22 mouse cellular contexts compared by ENCODE assay signal in the genomic region with DNA sequence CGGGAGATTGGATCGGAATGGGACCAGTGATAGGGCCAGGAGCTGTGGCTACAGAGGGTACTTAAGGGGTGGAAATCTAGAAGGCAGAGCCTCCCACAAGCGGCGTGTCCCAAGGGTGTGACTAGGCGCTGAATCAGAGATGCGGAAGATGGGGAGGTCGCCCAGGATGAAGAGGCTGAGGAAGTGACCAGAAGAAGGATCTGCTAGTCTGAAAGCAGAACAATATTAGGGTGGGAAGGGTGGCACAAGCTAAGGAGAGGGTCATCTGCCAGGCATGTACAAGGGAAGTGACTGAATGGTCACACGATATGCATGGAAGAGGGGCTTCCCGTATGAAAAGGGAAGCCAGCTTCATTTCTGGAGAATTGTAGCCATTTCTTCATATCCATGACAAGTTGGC.
DNase-seq lines count a peak whose midpoint lies in the region; ATAC-seq and TF ChIP-seq lines count a peak whose summit lies in the region.
"Had no signal": no experiment of that assay in that cellular context is flagged by ENCODE, and none has a peak within 500 bp of the region (broad histone marks: within the 10 kb centered on the region; RNA-seq: fewer than 3 reads in every experiment).

No protein-coding gene starts in this region.

- H3K36me3 ChIP-seq in lung, postnatal 0 days (ENCODE audit: insufficient read depth, low read length): no peaks in the 10 kb centered on the region
- no peaks in the 10 kb centered on the region for H3K36me3 ChIP-seq in macrophage (ENCODE audit: inconsistent target)
- H3K36me3 ChIP-seq: limb, embryonic 10.5 days; limb, embryonic 15.5 days; liver, embryonic 13.5 days; midbrain, embryonic 10.5 days had no signal

- H3K27ac ChIP-seq in gastrocnemius, adult 2 months: peak overlapping the region; percentile 91
- no peak overlapping the region for H3K27ac ChIP-seq in lung, postnatal 0 days (ENCODE audit: low read length)
- peak overlapping the region; percentile 46 for H3K27ac ChIP-seq in macrophage
- H3K27ac ChIP-seq: kidney, postnatal 0 days; limb, embryonic 10.5 days; limb, embryonic 15.5 days; liver, embryonic 13.5 days; midbrain, embryonic 10.5 days had no signal

- no peak for TF ChIP-seq CTCF in gastrocnemius, adult 2 months (IDR thresholded peaks at IDR 0.05)
- no peak for TF ChIP-seq CTCF in lung, postnatal 0 days (IDR thresholded peaks at IDR 0.05)

- no peaks in the 10 kb centered on the region for H3K79me2 ChIP-seq in macrophage (ENCODE audit: inconsistent target)

- no peak for TF ChIP-seq EP300 in lung, postnatal 0 days (IDR thresholded peaks at IDR 0.05)

- H3K9me3 ChIP-seq in lung, postnatal 0 days (ENCODE audit: low read length): no peaks in the 10 kb centered on the region
- H3K9me3 ChIP-seq: limb, embryonic 10.5 days; limb, embryonic 15.5 days; liver, embryonic 13.5 days; midbrain, embryonic 10.5 days had no signal

- no peak overlapping the region for H3K9ac ChIP-seq in lung, postnatal 0 days (replicated peaks; ENCODE audit: low read depth)
- H3K9ac ChIP-seq: forebrain, postnatal 0 days; limb, embryonic 15.5 days; liver, embryonic 13.5 days had no signal

- no peaks in the 10 kb centered on the region; the same call in 1 of the 2 replicates for H3K4me1 ChIP-seq in lung, postnatal 0 days (ENCODE audit: insufficient read depth, low read depth, low read length)
- H3K4me1 ChIP-seq: limb, embryonic 15.5 days had no signal

- H3K27me3 ChIP-seq in lung, postnatal 0 days (replicated peaks; ENCODE audit: insufficient read depth, low read length): no peaks in the 10 kb centered on the region
- H3K27me3 ChIP-seq: limb, embryonic 15.5 days; liver, embryonic 13.5 days had no signal

- peak; percentile 51 for DNase-seq in gastrocnemius, adult 2 months
- no peak for DNase-seq in gastrocnemius, postnatal 10 days
- peak; percentile 27 for DNase-seq in lung, postnatal 0 days (ENCODE audit: low spot score)
- DNase-seq in lung, postnatal 14 days: no peak
- DNase-seq in testis, postnatal 10 days (ENCODE audit: low spot score): no peak
- no peak for DNase-seq in layer of hippocampus, postnatal 36 days
- DNase-seq: adrenal gland, postnatal 25 days; cerebellum, adult 18-20 months; cerebellum, postnatal 10 days; forebrain, postnatal 0 days; kidney, adult 8-10 months; kidney, postnatal 4 days; liver, embryonic 13.5 days; thymus, postnatal 4 days had no signal

- intact Hi-C loops in gastrocnemius, adult 2 months (cut with DNase I): loop anchor here (5.0 kb wide), 2 partner anchors 179 to 244 kb away; no protein-coding TSS in a partner anchor

- 0 out of 2 replicates have a peak, but pooled peaks have one; percentile 11 for ATAC-seq in lung, postnatal 0 days
- ATAC-seq: forebrain, postnatal 0 days; intestine, embryonic 16.5 days; midbrain, embryonic 16.5 days had no signal

- H3K4me2 ChIP-seq in lung, postnatal 0 days (replicated peaks; ENCODE audit: low read depth, low read length): no peak overlapping the region
- H3K4me2 ChIP-seq: limb, embryonic 15.5 days; liver, embryonic 13.5 days had no signal

- WGBS in lung, postnatal 0 days: 81% methylated on average over 9 of the region's 9 CpGs
- WGBS in macrophage (ENCODE audit: missing documents): 51% methylated on average over 9 of the region's 9 CpGs

- H3K4me3 ChIP-seq in gastrocnemius, adult 2 months: no peak overlapping the region; the same call in 1 of the 2 replicates
- H3K4me3 ChIP-seq in lung, postnatal 0 days (ENCODE audit: low read depth, low read length): no peak overlapping the region
- no peak overlapping the region for H3K4me3 ChIP-seq in macrophage (ENCODE audit: inconsistent target)
- H3K4me3 ChIP-seq: erythroblast, embryonic 14.5 days; limb, embryonic 10.5 days; limb, embryonic 15.5 days; liver, embryonic 13.5 days; midbrain, embryonic 10.5 days had no signal

Comparison
In these comparisons a context has a peak if more than half of its experiments do, and no peak if none do; other contexts are left out.
1. DNase-seq: peak in gastrocnemius, adult 2 months (single experiment) and lung, postnatal 0 days (single experiment); none in gastrocnemius, postnatal 10 days (single experiment), lung, postnatal 14 days (single experiment), testis, postnatal 10 days (single experiment) and layer of hippocampus, postnatal 36 days (0 of 2).